Mouse (Mus musculus): ENCODE measurements around the gene Fzd4.

The Fzd4 gene

DNA sequence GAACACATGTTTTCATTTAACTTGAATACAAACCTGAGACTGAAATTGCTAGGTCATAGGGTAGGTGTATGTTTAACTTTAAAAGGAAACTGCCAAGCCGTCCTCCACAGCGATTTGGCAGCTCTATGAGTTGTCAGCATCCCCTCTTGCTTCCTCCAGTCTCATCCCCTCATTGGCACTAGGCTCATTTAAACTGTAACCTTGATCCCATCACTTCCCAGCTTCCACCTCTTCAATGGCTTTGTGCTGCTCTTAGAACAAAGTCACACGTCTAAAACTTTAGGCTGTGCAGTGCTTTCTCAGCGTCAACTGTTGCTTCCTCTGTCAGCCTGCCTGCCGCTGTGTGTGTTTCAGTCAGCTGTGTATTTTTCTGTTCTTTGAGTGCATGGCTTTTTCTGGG, 22.9 kb downstream of the Fzd4 start:
- DNase-seq (ENCODE audit: low read depth, low spot score) = no peak

- no peak for DNase-seq (ENCODE audit: low read depth, low spot score)
These were observed 24.6 kb downstream of the Fzd4 start for GRCm38 (mm10) chr7:89428804-89429203.

DNA sequence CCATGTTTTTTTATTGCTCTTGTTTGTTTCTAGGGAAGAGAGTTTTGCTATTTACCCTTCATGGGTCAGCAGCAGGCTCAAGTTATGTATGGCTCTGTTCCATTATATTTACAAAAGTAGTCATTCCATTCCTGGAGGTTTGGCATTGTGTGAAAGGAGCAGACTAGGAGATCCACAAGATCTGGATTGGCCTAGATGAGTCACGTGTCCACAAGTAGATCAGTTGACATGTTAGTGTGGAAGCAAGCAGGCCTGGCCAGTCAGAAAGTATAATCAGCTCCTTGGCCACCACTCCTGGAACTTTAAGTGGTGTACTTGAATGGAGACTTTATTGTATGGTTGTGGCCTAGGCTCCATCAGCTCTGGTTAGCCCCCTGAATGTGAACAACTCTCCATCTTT, 25.2 kb downstream of the Fzd4 start:
- DNase-seq (ENCODE audit: low read depth, low spot score) = no peak

- DNase-seq (ENCODE audit: low read depth, low spot score) = no peak
These were observed 27.0 kb downstream of the Fzd4 start for GRCm38 (mm10) chr7:89431185-89431584.

- no peak for DNase-seq (ENCODE audit: low read depth, low spot score)
These were observed 29.2 kb downstream of the Fzd4 start for GRCm38 (mm10) chr7:89433193-89433892.

GRCm38 (mm10) chr7:89433893-89434616, 29.9 kb downstream of the Fzd4 start:
- no peak for DNase-seq (ENCODE audit: low read depth, low spot score)

GRCm38 (mm10) chr7:89436404-89436803, 32.2 kb downstream of the Fzd4 start:
- no peak for DNase-seq (ENCODE audit: low read depth, low spot score)

DNA sequence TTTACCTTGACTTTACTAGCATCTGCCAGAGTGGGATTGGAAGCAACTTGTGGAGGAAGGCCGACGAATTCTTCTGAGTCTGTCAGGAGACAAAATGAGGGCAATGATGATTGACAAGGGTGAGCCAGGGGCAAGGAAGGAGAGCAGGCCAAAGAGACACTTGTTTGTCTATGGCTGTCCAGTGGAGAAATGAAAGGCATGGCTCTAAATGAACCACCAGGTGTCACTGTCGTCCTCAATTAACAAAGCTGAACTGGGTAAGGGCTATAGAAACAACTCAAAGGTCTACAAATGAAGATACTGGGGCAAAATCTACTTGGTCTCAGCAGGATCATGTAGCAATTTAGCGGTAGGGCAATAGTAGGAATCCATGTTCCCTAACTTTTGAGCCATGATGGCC, 33.4 kb downstream of the Fzd4 start:
- no peak for DNase-seq (ENCODE audit: low read depth, low spot score)

- no peak for DNase-seq (ENCODE audit: low read depth, low spot score)
These were observed 37.1 kb downstream of the Fzd4 start for GRCm38 (mm10) chr7:89441291-89441690.

DNA sequence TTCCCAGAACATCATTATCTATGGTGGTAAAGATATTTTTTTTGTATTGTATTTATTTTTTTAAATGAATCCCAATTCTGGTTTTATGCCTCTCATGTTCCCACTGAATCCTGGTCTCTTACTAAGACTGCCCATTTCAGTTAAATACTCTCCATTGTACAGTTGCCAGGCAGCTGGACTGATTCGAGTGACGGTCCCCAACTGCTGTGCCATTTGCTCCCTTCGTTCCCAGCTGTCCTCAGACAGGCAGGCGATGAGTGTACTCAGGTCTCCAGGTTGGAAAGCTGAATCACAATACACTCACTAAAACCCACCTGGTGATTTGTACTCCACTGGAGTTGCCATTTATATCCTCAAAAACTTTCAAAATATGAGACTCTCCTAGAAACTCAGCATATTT, 38.1 kb downstream of the Fzd4 start:
- DNase-seq (ENCODE audit: low read depth, low spot score) = no peak

- no peak for DNase-seq (ENCODE audit: low read depth, low spot score)
These were observed 41.0 kb downstream of the Fzd4 start for GRCm38 (mm10) chr7:89445137-89445536.

- no peak for DNase-seq (ENCODE audit: low read depth, low spot score)
These were observed 46.2 kb downstream of the Fzd4 start for GRCm38 (mm10) chr7:89450312-89450711.

GRCm38 (mm10) chr7:89456380-89457076, 52.4 kb downstream of the Fzd4 start:
- DNase-seq (ENCODE audit: low read depth, low spot score) = no peak

DNA sequence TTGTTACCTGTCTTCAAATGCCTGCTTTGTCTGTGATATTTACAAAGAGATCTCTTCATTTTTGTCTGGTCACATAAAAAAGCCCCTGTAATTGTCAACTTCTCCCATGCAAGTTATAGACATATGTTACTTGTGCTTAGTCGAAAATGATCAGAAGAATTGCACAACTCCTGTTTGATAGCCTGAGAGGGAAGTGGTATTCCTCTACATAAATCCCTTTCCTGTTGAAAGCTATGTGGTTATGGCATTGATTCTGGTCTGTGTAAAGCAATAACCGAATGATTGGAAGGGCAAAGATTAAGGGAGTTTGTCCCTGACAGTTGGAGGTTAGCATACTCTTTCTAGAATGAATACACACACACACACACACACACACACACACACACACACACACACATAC, 55.5 kb downstream of the Fzd4 start:
- no peak for DNase-seq (ENCODE audit: low read depth, low spot score)

DNA sequence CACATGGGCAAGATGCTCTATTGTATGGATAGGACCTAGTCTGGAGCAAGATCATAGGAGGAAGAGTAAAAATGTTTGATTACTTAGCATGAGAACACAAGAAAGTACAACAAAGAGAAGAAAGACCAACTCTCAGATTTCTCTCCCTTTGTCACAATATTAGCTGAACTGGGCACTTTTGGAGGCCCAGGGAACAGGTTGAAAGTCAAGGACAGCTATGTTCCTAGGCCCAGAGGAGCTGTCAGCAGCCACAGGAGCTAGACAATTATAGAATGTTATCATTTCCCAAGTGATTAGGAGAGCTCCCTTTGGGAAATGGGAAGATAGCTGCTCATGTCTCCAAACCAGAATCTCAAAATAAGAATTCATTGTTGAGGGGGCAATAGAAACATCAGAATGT, 56.8 kb downstream of the Fzd4 start:
- no peak for DNase-seq (ENCODE audit: low read depth, low spot score)

GRCm38 (mm10) chr7:89461351-89461750, 57.2 kb downstream of the Fzd4 start:
- DNase-seq (ENCODE audit: low read depth, low spot score) = no peak
